Mouse (Mus musculus): Measurements from ENCODE around the gene AI467606. TPM values are rescaled to one million over a fixed set of nuclear protein-coding genes. Genes with fewer than 3 reads are reported as not detected.

Gene AI467606
- polyA plus RNA-seq, 1 experiment from 2014 or later, result 1.9 TPM

- no peaks in the 10 kb centered on the region for H3K9me3 ChIP-seq (ENCODE audit: control insufficient read depth, low read length)
- peak overlapping the region; percentile 21 for H3K4me3 ChIP-seq (replicated peaks; ENCODE audit: low read length)
- DNase-seq (ENCODE audit: low spot score), result peak; percentile 94
- H3K27me3 ChIP-seq (ENCODE audit: control insufficient read depth, insufficient read depth, low read length), result no peaks in the 10 kb centered on the region
- 14% methylated on average over 17 of the region's 17 CpGs for WGBS
- peak; percentile 76 for ATAC-seq (ENCODE audit: low FRiP score)
- H3K36me3 ChIP-seq (replicated peaks; ENCODE audit: control insufficient read depth, insufficient read depth), result no peaks in the 10 kb centered on the region
- H3K9ac ChIP-seq, result peak overlapping the region; percentile 45
- peak overlapping the region; percentile 72 for H3K27ac ChIP-seq
- H3K4me2 ChIP-seq (replicated peaks), result peak overlapping the region; percentile 49
- peaks cover 4% of the 10 kb centered on the region; the same call in 1 of the 2 replicates for H3K4me1 ChIP-seq (replicated peaks; ENCODE audit: control insufficient read depth, insufficient read depth, low read length)
Measured at GRCm38 (mm10) chr7:127104560-127105332, 13.6 kb downstream of the AI467606 start.

GRCm38 (mm10) chr7:127105551-127105950 lies 14.4 kb downstream of the AI467606 start:
- no peak overlapping the region for H3K27ac ChIP-seq
- H3K36me3 ChIP-seq (replicated peaks; ENCODE audit: control insufficient read depth, insufficient read depth), result no peaks in the 10 kb centered on the region
- WGBS, result 70% methylated on average over 7 of the region's 7 CpGs
- no peak for DNase-seq (ENCODE audit: low spot score)
- H3K9ac ChIP-seq, result peak overlapping the region; percentile 45; the same call in 1 of the 2 replicates
- H3K4me3 ChIP-seq (replicated peaks; ENCODE audit: low read length), result no peak overlapping the region
- no peaks in the 10 kb centered on the region for H3K9me3 ChIP-seq (ENCODE audit: control insufficient read depth, low read length)
- peaks cover 4% of the 10 kb centered on the region; the same call in 1 of the 2 replicates for H3K4me1 ChIP-seq (replicated peaks; ENCODE audit: control insufficient read depth, insufficient read depth, low read length)
- no peak overlapping the region for H3K4me2 ChIP-seq (replicated peaks)
- no peak for ATAC-seq (ENCODE audit: low FRiP score)
- no peaks in the 10 kb centered on the region for H3K27me3 ChIP-seq (ENCODE audit: control insufficient read depth, insufficient read depth, low read length)

GRCm38 (mm10) chr7:127110239-127111007 lies 19.3 kb downstream of the AI467606 start:
- 50% methylated on average over 18 of the region's 18 CpGs for WGBS
- H3K4me2 ChIP-seq (replicated peaks), result no peak overlapping the region
- ATAC-seq (ENCODE audit: low FRiP score) (peak; percentile 64), DNase-seq (ENCODE audit: low spot score) (peak; percentile 85)
- no peaks in the 10 kb centered on the region for H3K36me3 ChIP-seq (replicated peaks; ENCODE audit: control insufficient read depth, insufficient read depth)
- H3K27me3 ChIP-seq (ENCODE audit: control insufficient read depth, insufficient read depth, low read length), result no peaks in the 10 kb centered on the region
- H3K9ac ChIP-seq, result no peak overlapping the region
- H3K4me1 ChIP-seq (replicated peaks; ENCODE audit: control insufficient read depth, insufficient read depth, low read length), result no peaks in the 10 kb centered on the region
- H3K4me3 ChIP-seq (replicated peaks; ENCODE audit: low read length), result no peak overlapping the region
- no peak overlapping the region for H3K27ac ChIP-seq
- H3K9me3 ChIP-seq (ENCODE audit: control insufficient read depth, low read length), result no peaks in the 10 kb centered on the region

GRCm38 (mm10) chr7:127111461-127111860 lies 20.3 kb downstream of the AI467606 start:
- Histone ChIP-seq H3K36me3 (replicated peaks; ENCODE audit: control insufficient read depth, insufficient read depth) (no peaks in the 10 kb centered on the region), H3K27ac (no peak overlapping the region), H3K4me2 (replicated peaks) (no peak overlapping the region), H3K27me3 (ENCODE audit: control insufficient read depth, insufficient read depth, low read length) (no peaks in the 10 kb centered on the region), H3K4me1 (replicated peaks; ENCODE audit: control insufficient read depth, insufficient read depth, low read length) (no peaks in the 10 kb centered on the region), H3K9me3 (ENCODE audit: control insufficient read depth, low read length) (no peaks in the 10 kb centered on the region), H3K9ac (no peak overlapping the region), H3K4me3 (replicated peaks; ENCODE audit: low read length) (no peak overlapping the region)
- ATAC-seq (ENCODE audit: low FRiP score) (no peak), DNase-seq (ENCODE audit: low spot score) (no peak)
- 42% methylated on average over 6 of the region's 6 CpGs for WGBS

GRCm38 (mm10) chr7:127112251-127112841 lies 21.2 kb downstream of the AI467606 start:
- DNase-seq (ENCODE audit: low spot score) (no peak), ATAC-seq (ENCODE audit: low FRiP score) (no peak)
- no peaks in the 10 kb centered on the region for H3K36me3 ChIP-seq (replicated peaks; ENCODE audit: control insufficient read depth, insufficient read depth)
- H3K4me1 ChIP-seq (replicated peaks; ENCODE audit: control insufficient read depth, insufficient read depth, low read length), result no peaks in the 10 kb centered on the region
- H3K4me2 ChIP-seq (replicated peaks), result no peak overlapping the region
- H3K4me3 ChIP-seq (replicated peaks; ENCODE audit: low read length), result no peak overlapping the region
- 86% methylated on average over 12 of the region's 12 CpGs for WGBS
- H3K9ac ChIP-seq, result no peak overlapping the region
- H3K9me3 ChIP-seq (ENCODE audit: control insufficient read depth, low read length), result no peaks in the 10 kb centered on the region
- H3K27ac ChIP-seq, result no peak overlapping the region
- H3K27me3 ChIP-seq (ENCODE audit: control insufficient read depth, insufficient read depth, low read length), result no peaks in the 10 kb centered on the region

- 51% methylated on average over 9 of the region's 9 CpGs for WGBS
- Histone ChIP-seq H3K9ac (no peak overlapping the region), H3K36me3 (replicated peaks; ENCODE audit: control insufficient read depth, insufficient read depth) (no peaks in the 10 kb centered on the region), H3K4me3 (replicated peaks; ENCODE audit: low read length) (no peak overlapping the region), H3K9me3 (ENCODE audit: control insufficient read depth, low read length) (no peaks in the 10 kb centered on the region), H3K27ac (no peak overlapping the region), H3K4me2 (replicated peaks) (no peak overlapping the region), H3K27me3 (ENCODE audit: control insufficient read depth, insufficient read depth, low read length) (no peaks in the 10 kb centered on the region), H3K4me1 (replicated peaks; ENCODE audit: control insufficient read depth, insufficient read depth, low read length) (no peaks in the 10 kb centered on the region)
- ATAC-seq (ENCODE audit: low FRiP score), result no peak
- DNase-seq (ENCODE audit: low spot score), result no peak
Measured at GRCm38 (mm10) chr7:127112921-127113597, 21.9 kb downstream of the AI467606 start.

- H3K27me3 ChIP-seq (ENCODE audit: control insufficient read depth, insufficient read depth, low read length), result no peaks in the 10 kb centered on the region
- no peaks in the 10 kb centered on the region for H3K36me3 ChIP-seq (replicated peaks; ENCODE audit: control insufficient read depth, insufficient read depth)
- no peak overlapping the region for H3K4me2 ChIP-seq (replicated peaks)
- no peak overlapping the region for H3K27ac ChIP-seq
- no peaks in the 10 kb centered on the region for H3K9me3 ChIP-seq (ENCODE audit: control insufficient read depth, low read length)
- ATAC-seq (ENCODE audit: low FRiP score), result no peak
- H3K4me1 ChIP-seq (replicated peaks; ENCODE audit: control insufficient read depth, insufficient read depth, low read length), result no peaks in the 10 kb centered on the region
- no peak overlapping the region for H3K9ac ChIP-seq
- DNase-seq (ENCODE audit: low spot score), result no peak
- WGBS, result 57% methylated on average over 11 of the region's 12 CpGs
- H3K4me3 ChIP-seq (replicated peaks; ENCODE audit: low read length), result no peak overlapping the region
Measured at GRCm38 (mm10) chr7:127113614-127114259, 22.6 kb downstream of the AI467606 start.

- 85% methylated on average over 11 of the region's 11 CpGs for WGBS
- ATAC-seq (ENCODE audit: low FRiP score), result no peak
- Histone ChIP-seq H3K4me1 (replicated peaks; ENCODE audit: control insufficient read depth, insufficient read depth, low read length) (no peaks in the 10 kb centered on the region), H3K9ac (no peak overlapping the region), H3K4me3 (replicated peaks; ENCODE audit: low read length) (no peak overlapping the region), H3K27me3 (ENCODE audit: control insufficient read depth, insufficient read depth, low read length) (no peaks in the 10 kb centered on the region), H3K4me2 (replicated peaks) (no peak overlapping the region), H3K27ac (no peak overlapping the region), H3K9me3 (ENCODE audit: control insufficient read depth, low read length) (no peaks in the 10 kb centered on the region), H3K36me3 (replicated peaks; ENCODE audit: control insufficient read depth, insufficient read depth) (no peaks in the 10 kb centered on the region)
- DNase-seq (ENCODE audit: low spot score), result no peak
Measured at GRCm38 (mm10) chr7:127114920-127115319, 23.8 kb downstream of the AI467606 start.

Measured in hindbrain, embryonic 14.5 days (tissue).